Mouse (Mus musculus): ENCODE results near the gene Jpt1.
"Not testable (repeated sequence)": the region's sequence is repeated elsewhere in the genome, so short reads cannot be mapped to it uniquely, and the experiment has no call there.

GRCm38 (mm10) chr11:115454822-115455221 lies 59.4 kb downstream of the Jpt1 start:
- not testable (repeated sequence) for TF ChIP-seq MAFK (IDR thresholded peaks at IDR 0.05; ENCODE audit: insufficient read depth, low read depth, low read length); HCFC1 (IDR thresholded peaks at IDR 0.05; ENCODE audit: borderline replicate concordance, insufficient read depth, low read length); ZC3H11A (IDR thresholded peaks at IDR 0.05; ENCODE audit: borderline replicate concordance, low read depth, low read length)
